ENCODE assay signal across 8 mouse cellular contexts in genomic region chrX:74249615-74250014, GRCm38 (mm10). TPM values are rescaled to one million over a fixed set of nuclear protein-coding genes. Genes with fewer than 3 reads are reported as not detected.
A peak's percentile ranks its signal among the peaks of the same experiment; 100 is the strongest.
DNase-seq lines count a peak whose midpoint lies in the region; ATAC-seq and TF ChIP-seq lines count a peak whose summit lies in the region.

Gene Flna, minus strand, starts transcription at chrX:74249820.

- 23% methylated on average over 38 of the region's 38 CpGs for WGBS in forebrain, embryonic 15.5 days
- 24% methylated on average over 38 of the region's 38 CpGs for WGBS in neural tube, embryonic 13.5 days

- H3K9ac ChIP-seq in ES-Bruce4 (ENCODE audit: low read depth, poor library complexity, severe bottlenecking): peak within 1 kb of the TSS; percentile 64
- H3K9ac ChIP-seq in forebrain, embryonic 15.5 days (replicated peaks): peak within 1 kb of the TSS; percentile 49
- H3K9ac ChIP-seq in neural tube, embryonic 13.5 days: peak within 1 kb of the TSS; percentile 67

- no peaks in the 10 kb centered on the region for H3K36me3 ChIP-seq in ES-Bruce4 (ENCODE audit: control insufficient read depth, insufficient read depth, low read length, poor library complexity, severe bottlenecking)
- no peaks in the 10 kb centered on the region for H3K36me3 ChIP-seq in forebrain, embryonic 15.5 days
- no peaks in the 10 kb centered on the region for H3K36me3 ChIP-seq in neural tube, embryonic 13.5 days

- TF ChIP-seq CTCF in ES-Bruce4 (IDR thresholded peaks at IDR 0.05; ENCODE audit: low read depth, low read length): no peak

- peak within 1 kb of the TSS; percentile 52 for H3K4me3 ChIP-seq in ES-Bruce4 (ENCODE audit: low read depth, low read length)
- peak within 1 kb of the TSS; percentile 44 for H3K4me3 ChIP-seq in forebrain, embryonic 15.5 days
- H3K4me3 ChIP-seq in neural tube, embryonic 13.5 days: peak within 1 kb of the TSS; percentile 42

- no peak for TF ChIP-seq POLR2A in ES-Bruce4 (IDR thresholded peaks at IDR 0.05; ENCODE audit: insufficient read depth, low read length)

- H3K4me2 ChIP-seq in forebrain, embryonic 15.5 days (replicated peaks): peak within 1 kb of the TSS; percentile 60
- H3K4me2 ChIP-seq in neural tube, embryonic 13.5 days: peak within 1 kb of the TSS; percentile 58

- no peak for TF ChIP-seq EP300 in ES-Bruce4 (IDR thresholded peaks at IDR 0.05; ENCODE audit: insufficient read depth, low read depth, low read length)

- DNase-seq in cerebellum, adult 11 months: peak; percentile 67
- peak; percentile 68 to 72 for DNase-seq in heart, postnatal 14 days
- DNase-seq in kidney, postnatal 4 days: peak; percentile 78 to 86
- peak; percentile 72 to 77 for DNase-seq in lung, adult 18-20 months
- peak; percentile 36 to 50 for DNase-seq in thymus, adult 18-20 months

- no peaks in the 10 kb centered on the region for H3K4me1 ChIP-seq in ES-Bruce4 (ENCODE audit: control insufficient read depth, insufficient read depth, low read length)
- no peaks in the 10 kb centered on the region for H3K4me1 ChIP-seq in forebrain, embryonic 15.5 days
- H3K4me1 ChIP-seq in neural tube, embryonic 13.5 days (replicated peaks): peaks cover 6% of the 10 kb centered on the region; the same call in 1 of the 2 replicates

- no peak within 1 kb of the TSS for H3K27ac ChIP-seq in ES-Bruce4 (ENCODE audit: insufficient read depth, low read length)
- H3K27ac ChIP-seq in forebrain, embryonic 15.5 days (replicated peaks): peak within 1 kb of the TSS; percentile 15; the same call in 1 of the 2 replicates
- peak within 1 kb of the TSS; percentile 56 for H3K27ac ChIP-seq in neural tube, embryonic 13.5 days (replicated peaks)

- ATAC-seq in forebrain, embryonic 15.5 days (replicated peaks): no peak
- ATAC-seq in neural tube, embryonic 13.5 days (ENCODE audit: low read depth): no peak

- H3K27me3 ChIP-seq in ES-Bruce4 (ENCODE audit: control insufficient read depth, insufficient read depth, low read length, poor library complexity, severe bottlenecking): no peaks in the 10 kb centered on the region
- H3K27me3 ChIP-seq in forebrain, embryonic 15.5 days: no peaks in the 10 kb centered on the region
- no peaks in the 10 kb centered on the region for H3K27me3 ChIP-seq in neural tube, embryonic 13.5 days

- intact Hi-C loops in heart, postnatal 14 days (cut with DNase I): loop anchor here (5.0 kb wide), 3 partner anchors 103 to 143 kb away; partner anchors contain the start of genes Fam3a, Ikbkg and Lage3

- no peaks in the 10 kb centered on the region for H3K9me3 ChIP-seq in ES-Bruce4 (replicated peaks; ENCODE audit: control insufficient read depth, insufficient read depth, low read length, poor library complexity, severe bottlenecking)
- no peaks in the 10 kb centered on the region for H3K9me3 ChIP-seq in forebrain, embryonic 15.5 days
- no peaks in the 10 kb centered on the region for H3K9me3 ChIP-seq in neural tube, embryonic 13.5 days

RNA-seq across cellular contexts. Expression of gene Flna, which starts in this region (rescaled TPM):
- 288 and 325 TPM in 2 replicates for polyA plus RNA-seq in ES-Bruce4 (2011; ENCODE audit: insufficient read depth, insufficient read length, low read depth, missing spikeins)
- polyA plus RNA-seq in forebrain, embryonic 15.5 days (2015; fragmentation: Nextera tagmentation; extraction: Ambion mirVana): 105 and 116 TPM in 2 replicates
- total RNA-seq in heart, postnatal 14 days (2021): 100 to 1,000 TPM; 157 to 168 TPM
- 90.3 and 102 TPM in 2 replicates for polyA plus RNA-seq in neural tube, embryonic 13.5 days (2015; fragmentation: Nextera tagmentation; extraction: Ambion mirVana)
